Mouse (Mus musculus) E14TG2a.4 (cell line): ENCODE data around the gene Pygo2.

Source experiments
- CTCF ChIP-seq: conservative IDR thresholded peaks from 2 replicates; pipeline ENCODE4 v1.5.1; 2014; ENCODE audit warnings: low read length
- POU5F1 ChIP-seq: IDR thresholded peaks from 2 replicates; pipeline ENCODE4 v1.6.1; 2014; ENCODE audit warnings: low read length, borderline replicate concordance

DNA sequence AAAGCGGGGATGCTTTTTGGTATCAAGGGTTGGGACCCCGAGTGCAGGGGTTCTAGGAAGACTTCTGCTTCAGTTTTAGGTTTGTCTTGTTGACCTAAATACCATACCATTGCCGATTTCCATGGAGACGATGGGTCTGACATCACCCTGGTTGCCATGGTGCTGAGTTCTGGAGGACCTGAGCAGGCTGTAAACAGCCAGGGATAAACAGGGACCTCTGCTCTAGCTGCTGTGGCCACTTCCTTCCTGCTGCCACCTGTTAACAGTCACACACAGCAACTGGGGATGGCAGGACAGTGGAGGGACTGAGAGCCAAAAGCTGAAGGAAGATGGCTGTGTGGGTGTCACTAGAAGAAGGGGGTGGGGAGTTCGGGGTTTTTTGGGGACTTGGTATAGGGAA lies 7.3 kb downstream of the Pygo2 start:
- TF ChIP-seq CTCF: no peak
- TF ChIP-seq POU5F1: no peak
